Mouse (Mus musculus) erythroblast, embryonic 14.5 days (primary cell): ENCODE data around the gene Adgrd1. TPM values are rescaled to one million over a fixed set of nuclear protein-coding genes. Genes with fewer than 3 reads are reported as not detected.

Source experiments
- H3K27me3 ChIP-seq: 2 replicates; pipeline ENCODE4 v1.6.1; 2012; ENCODE audit warnings: inconsistent platforms; ENCODE audit not compliant: control insufficient read depth
- H3K36me3 ChIP-seq: 2 replicates; pipeline ENCODE4 v1.6.1; 2012; ENCODE audit warnings: mild to moderate bottlenecking, inconsistent platforms; ENCODE audit not compliant: control insufficient read depth
- H3K4me1 ChIP-seq: 2 replicates; pipeline ENCODE4 v1.6.1; 2012; ENCODE audit warnings: inconsistent platforms; ENCODE audit not compliant: control insufficient read depth
- H3K4me3 ChIP-seq: replicated peaks from 2 replicates; pipeline ENCODE3; 2012; ENCODE audit warnings: moderate library complexity, mild to moderate bottlenecking, inconsistent platforms
- H3K9me3 ChIP-seq: 2 replicates; pipeline ENCODE4 v1.6.1; 2012; ENCODE audit warnings: low read length, inconsistent platforms, mixed read lengths; ENCODE audit not compliant: control insufficient read depth
- GATA1 ChIP-seq: IDR thresholded peaks from 2 replicates; pipeline ENCODE4 v1.6.1; 2012; ENCODE audit warnings: low read length, inconsistent platforms, mixed read lengths
- TAL1 ChIP-seq: IDR thresholded peaks from 3 replicates; pipeline ENCODE4 v1.6.1; 2012; ENCODE audit warnings: low read length, inconsistent platforms, mixed read lengths
- polyA plus RNA-seq: library from polyadenylated mRNA; stranded (reverse); fragments of >175 nt; gene quantifications from 2 replicates; pipeline ENCODE4 v1.2.3, GENCODE M21; 2012

The Adgrd1 gene
- polyA plus RNA-seq, 1 experiment, result not detected

DNA sequence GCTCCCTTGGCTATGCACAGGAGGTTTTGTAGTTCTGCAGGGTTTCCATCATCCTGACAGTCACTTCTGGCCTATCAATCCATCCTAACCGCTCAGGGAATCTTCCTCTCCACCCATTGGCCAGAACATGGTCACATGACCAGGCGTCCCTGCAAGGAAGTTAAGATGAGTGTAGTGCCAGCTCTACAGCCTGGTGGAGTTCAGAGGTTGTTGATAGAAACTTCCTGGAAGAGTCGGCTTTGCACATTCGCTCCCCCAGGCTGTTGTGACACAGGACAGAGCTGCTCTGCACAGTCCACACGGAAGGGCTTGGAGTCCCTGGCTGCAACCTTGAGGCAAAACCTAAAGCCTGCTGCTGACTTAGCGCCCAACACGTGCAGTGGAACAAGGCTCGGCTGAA is 152.5 kb downstream of the Adgrd1 start:
- no peaks in the 10 kb centered on the region for H3K4me1 ChIP-seq
- H3K36me3 ChIP-seq, result no peaks in the 10 kb centered on the region
- no peaks in the 10 kb centered on the region for H3K27me3 ChIP-seq
- no peak for TF ChIP-seq GATA1
- no peak for TF ChIP-seq TAL1
- no peak overlapping the region for H3K4me3 ChIP-seq
- H3K9me3 ChIP-seq, result peaks cover 21% of the 10 kb centered on the region

Other genes with a start within 250 kb of the Adgrd1 start
- not detected in 2 replicates for gene Rimbp2, start 143.3 kb upstream of the Adgrd1 start, polyA plus RNA-seq
- 12.8 and 18.3 TPM in 2 replicates for gene Stx2, start 88.2 kb upstream of the Adgrd1 start, polyA plus RNA-seq
- 624 and 816 TPM in 2 replicates for gene Ran, start 76.7 kb upstream of the Adgrd1 start, polyA plus RNA-seq